ENCODE assay signal across 8 mouse cellular contexts in the genomic region with DNA sequence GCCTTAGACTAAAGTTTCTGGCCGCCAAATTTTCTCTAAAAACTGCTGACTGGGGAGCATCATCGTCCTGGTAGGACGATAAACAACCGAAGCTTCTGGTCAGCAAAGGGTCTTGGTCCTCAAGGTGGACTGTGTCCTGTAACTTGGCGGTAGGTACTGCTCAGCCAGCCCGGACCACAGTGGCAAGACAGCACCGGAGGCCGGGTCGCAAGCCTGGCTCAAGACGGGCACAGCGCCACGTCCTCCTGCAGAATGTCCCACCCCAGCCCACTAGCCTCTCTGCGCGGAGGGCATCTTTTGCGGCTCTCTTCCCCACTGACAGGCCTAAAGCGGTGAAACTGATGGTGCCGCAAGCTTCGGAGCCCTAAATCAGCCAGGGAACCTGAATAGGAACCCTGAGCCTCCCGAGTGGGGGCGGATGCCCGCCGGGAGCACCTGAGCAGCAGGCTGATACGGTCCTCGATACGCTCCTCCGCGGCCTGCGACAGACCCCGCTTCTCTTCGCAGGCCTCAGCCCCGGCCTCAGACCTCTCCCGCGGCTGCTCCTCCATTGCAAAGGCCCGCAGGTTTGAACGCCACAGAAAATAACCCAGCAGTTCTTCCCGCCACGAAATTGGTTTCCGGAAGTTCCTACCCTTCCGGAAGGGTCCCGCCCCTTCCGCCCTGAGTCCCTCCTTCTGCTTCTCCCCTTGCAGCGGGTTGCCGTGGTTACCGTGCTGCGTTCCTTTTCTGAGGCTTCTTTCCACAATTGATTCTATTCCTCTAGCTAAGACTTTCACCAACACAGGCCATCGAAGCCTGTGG. TPM values are rescaled to one million over a fixed set of nuclear protein-coding genes. Genes with fewer than 3 reads are reported as not detected.
DNase-seq lines count a peak whose midpoint lies in the region; ATAC-seq and TF ChIP-seq lines count a peak whose summit lies in the region.

A gene (minus strand): TSS at position 648 of the 804 bp plus-strand sequence.

- TF ChIP-seq POLR2A in olfactory bulb, adult 2 months (IDR thresholded peaks at IDR 0.05; ENCODE audit: insufficient read depth, low read depth, low read length) = no peak
- TF ChIP-seq POLR2A in thymus, adult 2 months (IDR thresholded peaks at IDR 0.05; ENCODE audit: control insufficient read depth, extremely low read depth, insufficient read depth, low read length, poor library complexity) = peak; percentile 40; the same call in 1 of the 2 replicates

- H3K9ac ChIP-seq in forebrain, embryonic 15.5 days (replicated peaks) = peak within 1 kb of the TSS; percentile 48
- peak within 1 kb of the TSS; percentile 80 for H3K9ac ChIP-seq in lung, embryonic 14.5 days

- H3K9me3 ChIP-seq in forebrain, embryonic 15.5 days = no peaks in the 10 kb centered on the region
- no peaks in the 10 kb centered on the region for H3K9me3 ChIP-seq in lung, embryonic 14.5 days (ENCODE audit: low read depth, low read length)

- no peaks in the 10 kb centered on the region for H3K27me3 ChIP-seq in forebrain, embryonic 15.5 days
- H3K27me3 ChIP-seq in lung, embryonic 14.5 days (ENCODE audit: insufficient read depth, low read length) = no peaks in the 10 kb centered on the region
- no peaks in the 10 kb centered on the region for H3K27me3 ChIP-seq in thymus, adult 2 months (ENCODE audit: control insufficient read depth, insufficient read depth, low read length)

- ATAC-seq in forebrain, embryonic 15.5 days (replicated peaks) = peak; percentile 97
- peak; percentile 95 for ATAC-seq in lung, embryonic 14.5 days (ENCODE audit: insufficient read depth)

- peak within 1 kb of the TSS; percentile 55 for H3K4me3 ChIP-seq in forebrain, embryonic 15.5 days
- H3K4me3 ChIP-seq in layer of hippocampus, adult 2 months = peak within 1 kb of the TSS; percentile 61
- H3K4me3 ChIP-seq in lung, embryonic 14.5 days (ENCODE audit: low read depth, low read length) = peak within 1 kb of the TSS; percentile 90
- H3K4me3 ChIP-seq in olfactory bulb, adult 2 months (ENCODE audit: insufficient read depth, low read depth, low read length) = peak within 1 kb of the TSS; percentile 54
- H3K4me3 ChIP-seq in thymus, adult 2 months (ENCODE audit: control insufficient read depth, insufficient read depth, low read length) = peak within 1 kb of the TSS; percentile 83

- under 1% methylated on average over 46 of the region's 46 CpGs for WGBS in forebrain, embryonic 15.5 days
- under 1% methylated on average over 46 of the region's 46 CpGs for WGBS in lung, embryonic 14.5 days
- WGBS in olfactory bulb, adult 2 months = under 1% methylated on average over 46 of the region's 46 CpGs
- under 1% methylated on average over 46 of the region's 46 CpGs for WGBS in thymus, adult 2 months

- peak within 1 kb of the TSS; percentile 62 for H3K4me2 ChIP-seq in forebrain, embryonic 15.5 days (replicated peaks)
- peak within 1 kb of the TSS; percentile 71 for H3K4me2 ChIP-seq in lung, embryonic 14.5 days

- H3K27ac ChIP-seq in forebrain, embryonic 15.5 days (replicated peaks) = peak within 1 kb of the TSS; percentile 13
- peak within 1 kb of the TSS; percentile 61; the same call in 1 of the 2 replicates for H3K27ac ChIP-seq in layer of hippocampus, adult 2 months
- peak within 1 kb of the TSS; percentile 67 for H3K27ac ChIP-seq in lung, embryonic 14.5 days (ENCODE audit: low read depth)
- no peak within 1 kb of the TSS for H3K27ac ChIP-seq in olfactory bulb, adult 2 months (ENCODE audit: insufficient read depth, low read depth, low read length)
- no peak within 1 kb of the TSS for H3K27ac ChIP-seq in thymus, adult 2 months (ENCODE audit: control insufficient read depth, insufficient read depth, low read length)

- intact Hi-C loops in heart, postnatal 36 days (cut with DNase I) = loop anchor here (2.0 kb wide), 1 partner anchor 31 kb away; a partner anchor contains a TSS

- H3K4me1 ChIP-seq in forebrain, embryonic 15.5 days = peaks cover 19% of the 10 kb centered on the region
- no peaks in the 10 kb centered on the region for H3K4me1 ChIP-seq in lung, embryonic 14.5 days (ENCODE audit: insufficient read depth)
- H3K4me1 ChIP-seq in olfactory bulb, adult 2 months (ENCODE audit: control insufficient read depth, insufficient read depth, low read length) = peaks cover 4% of the 10 kb centered on the region; the same call in 1 of the 2 replicates
- H3K4me1 ChIP-seq in thymus, adult 2 months (replicated peaks; ENCODE audit: control insufficient read depth, insufficient read depth, low read length) = peaks cover 4% of the 10 kb centered on the region

- peak; percentile 86 for DNase-seq in ES-CJ7 (ENCODE audit: low read depth, low spot score)
- peak; percentile 53 for DNase-seq in cerebellum, adult 11 months
- DNase-seq in heart, postnatal 36 days = peak; percentile 81 to 82
- peak; percentile 79 to 82 for DNase-seq in layer of hippocampus, adult 2 months (ENCODE audit: low spot score in 2 of 2)
- peak; percentile 96 for DNase-seq in lung, embryonic 14.5 days
- DNase-seq in thymus, adult 2 months = peak; percentile 84

- no peak for TF ChIP-seq CTCF in layer of hippocampus, adult 2 months (conservative IDR thresholded peaks at IDR 0.05)
- no peak for TF ChIP-seq CTCF in lung, embryonic 14.5 days (IDR thresholded peaks at IDR 0.05; ENCODE audit: low read depth)
- TF ChIP-seq CTCF in olfactory bulb, adult 2 months (IDR thresholded peaks at IDR 0.05; ENCODE audit: insufficient read depth, low read depth, low read length) = no peak
- 0 out of 2 replicates have a peak, but pooled peaks have one; percentile 16 for TF ChIP-seq CTCF in thymus, adult 2 months (IDR thresholded peaks at IDR 0.05; ENCODE audit: borderline replicate concordance, control insufficient read depth, extremely low read depth, insufficient read depth, low read length, poor library complexity)

- 0 out of 2 replicates have a peak, but pooled peaks cover 5% of the 10 kb centered on the region for H3K36me3 ChIP-seq in forebrain, embryonic 15.5 days
- peaks cover 38% of the 10 kb centered on the region for H3K36me3 ChIP-seq in lung, embryonic 14.5 days (ENCODE audit: insufficient read depth)
- peaks cover 4% of the 10 kb centered on the region for H3K36me3 ChIP-seq in thymus, adult 2 months (ENCODE audit: control insufficient read depth, insufficient read depth, low read length)

RNA-seq across cellular contexts. Expression of the gene that starts here (rescaled TPM):
- 16.2 and 16.3 TPM in 2 replicates for polyA plus RNA-seq in forebrain, embryonic 15.5 days (2015; fragmentation: Nextera tagmentation; extraction: Ambion mirVana)
- under 1 TPM in 1 of 2 experiments, not detected in 1; 0.31 TPM for total RNA-seq in heart, postnatal 36 days (2021)
- total RNA-seq in layer of hippocampus, adult 2 months (2021) = under 1 TPM in 1 of 2 experiments, not detected in 1; 0.38 TPM
- 45.0 and 47.9 TPM in 2 replicates for polyA plus RNA-seq in lung, embryonic 14.5 days (2014; fragmentation: Nextera tagmentation; extraction: Ambion mirVana)
- not detected in 2 replicates for polyA plus RNA-seq in olfactory bulb, adult 2 months (2012; ENCODE audit: insufficient read depth, insufficient read length, low replicate concordance, missing spikeins)
- 4.0 and 5.6 TPM in 2 replicates for polyA plus RNA-seq in thymus, adult 2 months (2012; rRNA removed)

Comparison
In these comparisons a context has a peak if more than half of its experiments do, and no peak if none do; other contexts are left out.
1. Peak in DNase-seq in heart, postnatal 36 days; RNA of the gene not detected or under 1 TPM.
2. Peak in DNase-seq, H3K4me3 ChIP-seq and H3K27ac ChIP-seq in layer of hippocampus, adult 2 months; RNA of the gene not detected or under 1 TPM.
3. H3K27ac ChIP-seq: peak in forebrain, embryonic 15.5 days (single experiment) and lung, embryonic 14.5 days (single experiment); none in olfactory bulb, adult 2 months (single experiment) and thymus, adult 2 months (single experiment).
4. Peak in every context shown above with its lines, with median percentiles within 50 percentile points of each other: DNase-seq and H3K4me3 ChIP-seq.